Mouse (Mus musculus) macrophage (primary cell): ENCODE measurements around the gene Zfp663. TPM values are rescaled to one million over a fixed set of nuclear protein-coding genes. Genes with fewer than 3 reads are reported as not detected.

Source experiments
- H3K27ac ChIP-seq: fragments of 350-480 bp; formaldehyde crosslinking; 2 replicates; pipeline ENCODE4 v1.9.0; 2021
- H3K36me3 ChIP-seq: fragments of 350-480 bp; formaldehyde crosslinking; 2 replicates; pipeline ENCODE4 v1.9.0; 2021; ENCODE audit errors: inconsistent target
- H3K4me3 ChIP-seq: fragments of 350-480 bp; formaldehyde crosslinking; 2 replicates; pipeline ENCODE4 v1.9.0; 2021; ENCODE audit errors: inconsistent target
- H3K79me2 ChIP-seq: fragments of 350-480 bp; formaldehyde crosslinking; 2 replicates; pipeline ENCODE4 v1.9.0; 2021; ENCODE audit errors: inconsistent target
- WGBS: methylation state at CpG from one replicate; pipeline ENCODE4 v1.1.7; 2026; ENCODE audit warnings: inconsistent platforms; ENCODE audit not compliant: missing documents; 5-methylcytosine and 5-hydroxymethylcytosine counted together
- polyA plus RNA-seq: library from polyadenylated mRNA; stranded (reverse); fragments of 250-400 nt; gene quantifications from 3 replicates; pipeline ENCODE4 v1.2.4, GENCODE M21; 2018; ENCODE audit warnings: inconsistent platforms
- total RNA-seq, 78 experiments: library from RNA; depleted of rRNA; stranded (reverse); fragments of 250-400 nt; gene quantifications; 1 replicate in 9 of 78; 2 replicates in 24 of 78; 3 replicates in 43 of 78; 4 replicates in 2 of 78; pipeline ENCODE4 v1.2.4; 2018; ENCODE audit warnings: inconsistent platforms in 56 of 78

Gene Zfp663
- not detected for total RNA-seq (2018; cell fraction: chromatin; rRNA removed)
- not detected for total RNA-seq (2018; cell fraction: cytosol; rRNA removed)
- not detected for total RNA-seq (2018; cell fraction: nucleus; rRNA removed)
- not detected in 3 replicates for polyA plus RNA-seq

DNA sequence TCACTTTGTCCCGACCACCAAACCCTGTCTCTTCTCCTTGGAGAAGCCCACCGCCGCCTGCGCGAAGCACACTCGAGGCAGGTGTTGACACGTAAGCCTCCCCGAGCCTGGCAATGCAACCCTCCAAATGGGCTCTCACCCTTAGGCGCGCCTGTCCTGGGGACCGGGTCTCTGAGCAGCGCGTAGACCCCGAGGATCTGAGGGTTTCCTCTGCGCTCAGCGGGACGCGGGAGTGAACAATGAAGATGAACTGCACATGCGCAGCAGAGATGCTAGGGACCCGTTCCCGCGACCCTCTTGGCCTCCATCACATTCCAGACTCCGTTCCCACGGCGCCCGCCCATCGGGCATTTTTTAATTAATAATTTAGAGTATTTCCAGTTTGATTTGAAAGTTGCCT lies at the start of gene Zfp663:
Gene Zfp663 (minus strand): TSS at position 234 of the 400 bp plus-strand sequence.
- WGBS = 18% methylated on average over 27 of the region's 27 CpGs
- Histone ChIP-seq H3K4me3 (no peak within 1 kb of the TSS), H3K79me2 (no peaks in the 10 kb centered on the region), H3K36me3 (no peaks in the 10 kb centered on the region), H3K27ac (no peak within 1 kb of the TSS)

DNA sequence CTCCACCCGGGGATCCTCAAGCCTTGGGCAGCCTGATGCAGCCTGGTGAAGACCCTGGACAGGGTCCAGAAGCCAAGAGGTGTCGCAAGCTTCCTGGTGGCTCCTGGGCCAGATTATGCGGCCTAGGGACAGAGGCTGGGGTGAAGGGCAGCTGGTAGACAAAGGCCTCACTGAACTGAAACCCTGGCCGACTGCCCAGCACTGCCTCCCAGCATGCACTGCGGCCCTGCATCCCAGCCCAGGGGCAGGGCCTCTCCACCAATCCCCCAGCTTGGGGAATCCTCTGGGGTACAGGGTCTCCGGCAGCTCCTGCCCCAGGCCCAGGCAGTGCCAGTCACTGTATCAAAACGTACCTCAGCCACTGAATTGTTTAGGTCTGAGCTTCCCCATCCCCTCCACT lies 48.8 kb upstream of the Zfp663 start:
- H3K79me2 ChIP-seq = no peaks in the 10 kb centered on the region
- WGBS = 48% methylated on average over 7 of the region's 7 CpGs
- no peak overlapping the region for H3K4me3 ChIP-seq
- no peak overlapping the region for H3K27ac ChIP-seq
- H3K36me3 ChIP-seq = no peaks in the 10 kb centered on the region

DNA sequence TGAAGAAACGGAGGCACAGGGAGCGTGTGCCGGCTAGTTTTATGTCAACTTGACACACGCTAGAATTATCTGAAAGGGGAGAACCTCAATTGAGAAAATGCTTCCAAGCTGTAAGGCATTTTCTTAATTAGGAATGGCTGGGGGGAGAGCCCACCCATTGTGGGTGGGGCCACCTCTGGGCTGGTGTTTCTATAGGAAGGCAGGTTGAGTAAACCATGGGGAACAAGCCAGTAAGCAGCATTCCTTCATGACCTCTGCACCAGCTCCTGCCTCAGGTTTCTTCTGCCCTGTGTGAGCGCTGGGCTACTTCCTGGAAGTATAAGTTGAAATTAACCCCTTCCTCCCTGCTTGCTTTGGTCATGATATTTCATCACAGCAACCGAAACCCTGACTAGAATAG lies 47.3 kb upstream of the Zfp663 start:
- Histone ChIP-seq H3K79me2 (no peaks in the 10 kb centered on the region), H3K4me3 (no peak overlapping the region), H3K27ac (no peak overlapping the region), H3K36me3 (no peaks in the 10 kb centered on the region)
- WGBS = 89% methylated on average over 6 of the region's 6 CpGs

DNA sequence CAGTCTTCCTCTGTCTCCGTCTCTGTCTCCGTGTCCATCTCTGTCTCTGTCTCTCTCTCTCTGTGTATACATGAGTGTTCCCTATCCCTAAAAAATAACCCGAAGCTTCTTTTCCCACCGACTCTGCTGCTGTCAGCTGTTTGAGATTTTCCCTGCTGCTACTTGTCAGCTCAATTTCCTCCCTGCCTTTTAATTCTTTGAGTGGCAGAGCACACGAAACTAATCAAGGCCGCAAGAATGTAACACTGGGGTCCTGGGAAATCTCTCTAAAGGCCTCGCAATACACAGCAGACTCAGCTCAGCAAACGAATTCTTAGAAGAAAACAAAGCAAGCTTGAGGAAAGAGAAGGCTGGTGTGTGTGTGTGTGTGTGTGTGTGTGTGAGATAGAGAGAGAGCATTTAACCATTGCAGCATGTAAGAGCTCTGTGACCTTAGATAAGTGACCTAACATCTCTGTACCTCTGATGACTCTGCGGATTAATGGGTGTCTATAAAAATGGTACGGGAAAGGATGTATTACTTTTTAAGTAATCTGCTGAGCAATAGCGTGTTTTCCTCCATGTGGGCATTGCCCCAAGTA lies 46.7 kb upstream of the Zfp663 start:
- WGBS = 87% methylated on average over 11 of the region's 11 CpGs
- Histone ChIP-seq H3K27ac (no peak overlapping the region), H3K4me3 (no peak overlapping the region), H3K79me2 (no peaks in the 10 kb centered on the region), H3K36me3 (no peaks in the 10 kb centered on the region)

DNA sequence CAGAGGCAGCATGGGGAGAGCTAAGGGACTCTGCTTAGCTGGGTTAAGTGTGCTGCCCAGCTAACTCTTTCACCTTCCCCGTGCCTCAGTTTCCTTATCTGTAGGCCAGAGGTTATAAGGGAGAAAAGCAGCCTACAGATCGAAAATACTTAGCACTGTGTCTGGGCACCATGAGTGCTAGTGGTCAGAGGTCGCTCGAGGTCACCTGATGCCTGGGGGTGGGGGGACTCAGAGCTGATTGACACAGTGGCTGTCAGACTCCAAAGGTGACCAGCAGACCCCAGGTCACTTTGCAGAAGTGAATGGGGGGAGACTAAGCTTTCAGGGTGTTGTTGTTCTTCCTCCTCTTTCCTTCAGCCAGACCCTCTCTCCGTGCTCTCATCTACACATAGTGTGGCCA lies 45.8 kb upstream of the Zfp663 start:
- 83% methylated on average over 5 of the region's 5 CpGs for WGBS
- no peak overlapping the region for H3K4me3 ChIP-seq
- no peak overlapping the region for H3K27ac ChIP-seq
- no peaks in the 10 kb centered on the region for H3K79me2 ChIP-seq
- no peaks in the 10 kb centered on the region for H3K36me3 ChIP-seq

DNA sequence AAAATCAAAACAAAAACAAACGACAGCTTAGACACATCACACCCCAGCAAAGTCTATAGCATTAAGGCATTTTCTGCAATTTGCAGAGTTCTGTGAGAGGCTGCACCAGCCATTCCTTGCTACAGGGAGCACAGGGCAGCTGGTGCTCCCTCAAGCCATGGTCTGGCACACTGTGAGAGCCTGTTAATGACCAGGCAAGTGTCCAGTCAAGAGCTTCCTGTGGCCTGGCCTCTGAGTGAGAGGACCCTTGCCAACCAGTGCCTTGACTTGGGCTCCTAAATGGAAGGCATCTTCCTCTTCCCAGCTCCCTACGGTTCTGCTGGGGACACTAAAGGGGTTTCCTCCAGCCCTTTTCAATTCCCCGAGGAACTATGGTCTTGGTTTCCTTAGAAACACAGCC lies 45.4 kb upstream of the Zfp663 start:
- WGBS = 68% methylated on average over 3 of the region's 3 CpGs

DNA sequence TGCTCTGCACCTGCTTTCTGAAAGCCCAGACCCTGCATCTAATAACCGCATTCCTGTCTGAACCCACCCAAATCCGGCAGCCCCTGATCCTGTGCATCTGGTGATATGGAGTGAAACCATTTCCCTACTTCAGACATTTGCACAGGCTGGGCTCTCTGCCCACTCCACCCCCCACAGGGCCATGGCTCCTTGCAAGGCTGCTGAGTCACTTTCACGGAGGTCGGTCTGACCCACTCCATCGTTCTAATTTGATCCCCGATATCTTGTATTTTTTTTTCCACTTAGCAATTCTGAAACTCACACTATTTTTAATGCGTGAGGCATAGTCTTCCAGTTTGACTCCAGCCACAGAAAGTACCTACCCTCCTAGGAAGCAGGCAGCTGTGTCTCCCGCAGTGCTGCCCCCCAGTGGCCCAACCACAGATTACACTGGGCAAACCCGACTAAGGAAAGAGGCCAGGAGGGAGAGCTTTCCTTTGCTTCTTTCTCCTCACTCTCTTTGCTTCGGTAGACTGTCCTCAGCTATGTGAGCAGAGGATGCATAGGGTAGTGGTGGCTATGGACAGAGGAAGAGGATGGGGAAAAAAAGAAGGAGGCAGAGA lies 39.3 kb upstream of the Zfp663 start:
- Histone ChIP-seq H3K4me3 (no peak overlapping the region), H3K36me3 (no peaks in the 10 kb centered on the region), H3K79me2 (no peaks in the 10 kb centered on the region), H3K27ac (no peak overlapping the region)
- WGBS = 21% methylated on average over 10 of the region's 10 CpGs

More for the DNA sequence above, 45.4 kb upstream of the Zfp663 start:
- no peaks in the 10 kb centered on the region for H3K79me2 ChIP-seq
- no peak overlapping the region for H3K4me3 ChIP-seq
- no peak overlapping the region for H3K27ac ChIP-seq
- H3K36me3 ChIP-seq = no peaks in the 10 kb centered on the region

DNA sequence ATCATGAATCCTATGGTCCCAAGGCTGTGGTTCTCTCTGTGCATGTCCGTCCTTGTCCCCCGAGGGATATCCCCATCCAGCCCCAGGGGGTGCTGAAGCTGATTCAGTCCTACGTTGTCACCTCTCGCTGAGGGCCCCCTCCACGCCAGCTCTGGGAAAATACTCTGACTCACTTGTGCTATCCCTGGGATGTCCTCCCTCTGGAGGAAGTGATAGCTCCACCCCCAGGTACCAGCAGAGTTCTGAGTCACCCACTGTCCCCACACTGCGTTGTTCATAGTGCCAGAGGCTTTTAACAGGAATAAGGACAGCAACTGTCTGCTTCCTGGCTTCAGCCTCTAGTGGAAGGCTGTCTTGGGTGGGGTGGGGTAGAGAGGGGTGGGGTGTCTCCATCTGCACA lies 36.8 kb upstream of the Zfp663 start:
- 8% methylated on average over 6 of the region's 6 CpGs for WGBS
- Histone ChIP-seq H3K4me3 (no peak overlapping the region), H3K79me2 (no peaks in the 10 kb centered on the region)

DNA sequence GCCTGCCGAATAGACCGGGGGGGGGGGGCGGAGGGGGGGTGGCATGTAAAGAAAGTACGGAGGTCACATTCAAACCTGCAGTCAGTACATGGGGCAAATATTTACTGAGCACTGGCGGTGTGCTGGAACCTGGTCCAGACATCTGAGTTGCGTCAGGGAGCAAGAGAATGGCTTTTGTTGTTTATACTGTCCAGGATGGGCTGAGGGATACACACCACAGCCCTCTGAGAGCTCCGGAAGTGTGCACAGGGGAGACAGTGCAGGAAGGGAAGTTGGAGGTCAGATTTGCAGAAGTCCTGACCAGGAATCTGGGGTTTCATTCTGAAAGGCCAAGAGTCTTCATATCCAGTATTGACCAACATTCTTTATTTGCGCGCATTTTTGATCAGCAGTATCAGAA lies 36.4 kb upstream of the Zfp663 start:
- Histone ChIP-seq H3K79me2 (no peaks in the 10 kb centered on the region), H3K36me3 (no peaks in the 10 kb centered on the region), H3K27ac (peak overlapping the region; percentile 76), H3K4me3 (no peak overlapping the region)
- WGBS = 2% methylated on average over 9 of the region's 9 CpGs

More for the DNA sequence above, 36.8 kb upstream of the Zfp663 start:
- H3K27ac ChIP-seq = peak overlapping the region; percentile 76
- no peaks in the 10 kb centered on the region for H3K36me3 ChIP-seq

DNA sequence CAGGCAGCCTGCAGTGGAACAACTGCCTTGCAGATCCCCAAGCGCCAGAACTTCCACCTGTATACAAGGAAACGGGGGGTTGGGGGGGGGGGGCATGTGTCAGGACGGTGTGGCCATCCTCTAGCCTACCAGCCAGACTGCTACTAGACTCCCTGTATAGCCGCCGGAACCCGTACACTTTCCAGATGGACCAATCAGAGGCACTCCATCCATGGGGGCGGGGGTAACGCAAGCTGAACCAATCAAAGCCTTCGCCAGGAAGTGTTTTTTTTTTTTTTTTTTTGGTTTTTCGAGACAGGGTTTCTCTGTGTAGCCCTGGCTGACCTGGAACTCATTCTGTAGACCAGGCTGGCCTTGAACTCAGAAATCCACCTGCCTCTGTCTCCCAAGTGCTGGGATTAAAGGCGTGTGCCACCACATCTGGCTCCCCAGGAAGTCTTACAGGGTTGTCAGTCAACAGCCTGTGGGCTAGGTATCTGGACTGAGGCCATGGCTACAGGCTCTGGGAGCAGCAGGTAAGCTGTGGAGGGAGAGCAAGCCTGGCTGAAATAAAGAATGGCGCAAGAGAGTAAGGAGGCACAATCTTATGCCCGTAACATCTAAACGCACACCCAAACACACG lies 29.7 kb upstream of the Zfp663 start:
- 90% methylated on average over 12 of the region's 15 CpGs for WGBS
- Histone ChIP-seq H3K4me3 (no peak overlapping the region), H3K27ac (no peak overlapping the region), H3K36me3 (no peaks in the 10 kb centered on the region), H3K79me2 (no peaks in the 10 kb centered on the region)

DNA sequence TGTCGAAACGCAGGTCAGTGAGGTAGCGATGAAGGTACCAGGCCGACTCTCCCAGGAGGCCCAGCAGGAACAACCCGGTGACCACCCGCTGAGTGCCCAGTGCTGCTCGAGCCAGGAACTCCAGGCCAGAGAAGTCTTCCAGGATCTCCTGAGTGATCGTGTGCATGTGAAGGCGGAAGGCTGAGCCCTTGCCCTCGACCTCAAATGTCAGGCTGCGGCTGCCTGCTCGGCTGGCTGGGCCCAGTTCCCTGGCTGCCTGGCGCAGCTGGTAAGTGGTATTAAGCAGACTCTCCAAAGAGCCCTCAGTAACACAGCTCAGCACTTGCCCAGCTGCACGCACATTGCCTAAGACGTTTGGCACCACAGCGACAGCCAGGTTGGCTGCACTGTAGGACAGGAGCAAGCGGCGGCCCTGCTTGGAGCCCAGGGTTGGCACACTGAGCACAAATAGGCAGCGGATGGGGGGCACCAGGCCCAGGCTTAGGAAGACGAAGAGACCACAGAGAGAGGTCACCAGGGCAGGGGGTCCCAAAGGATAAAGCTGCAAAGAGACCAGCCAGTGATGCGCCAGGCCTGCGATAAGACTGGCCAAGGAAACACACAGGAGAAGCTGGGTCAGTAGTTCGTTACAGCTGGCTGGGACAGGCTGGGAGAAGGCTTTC lies 29.1 kb upstream of the Zfp663 start:
- WGBS = 94% methylated on average over 20 of the region's 23 CpGs

DNA sequence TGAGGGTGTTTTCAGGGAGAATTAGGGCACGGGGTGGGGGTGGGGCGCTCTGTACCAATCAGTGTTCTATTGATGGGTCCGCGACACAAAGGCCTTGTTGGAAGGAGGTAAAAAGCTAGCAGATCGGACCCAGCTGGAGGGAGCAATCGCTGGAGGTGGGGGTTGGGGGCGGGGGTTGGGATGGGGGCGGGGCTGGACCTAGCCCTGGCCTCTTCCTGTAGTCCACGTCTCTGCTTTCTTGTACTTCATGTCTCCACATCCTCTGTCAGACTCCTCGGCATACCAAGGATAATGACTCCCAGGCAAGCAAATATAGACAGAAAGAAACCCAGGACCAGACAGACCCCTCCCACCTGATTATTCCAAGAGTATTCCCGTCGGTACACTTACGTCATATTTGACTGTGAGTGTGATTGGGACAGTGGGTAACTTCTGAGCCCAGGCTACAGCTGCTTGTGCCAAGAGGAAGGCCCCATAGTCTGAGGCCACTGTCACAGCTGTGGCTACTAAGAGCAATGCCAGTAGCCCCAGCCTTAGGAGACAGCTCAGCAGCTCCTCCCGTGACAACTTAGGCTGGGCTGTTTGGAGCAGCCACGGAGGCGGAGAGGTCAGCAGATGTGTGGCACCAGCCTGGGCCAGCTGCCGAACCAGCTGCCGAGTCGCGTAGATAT lies 28.4 kb upstream of the Zfp663 start:
- 86% methylated on average over 19 of the region's 20 CpGs for WGBS
- Histone ChIP-seq H3K27ac (no peak overlapping the region), H3K36me3 (no peaks in the 10 kb centered on the region), H3K79me2 (no peaks in the 10 kb centered on the region), H3K4me3 (no peak overlapping the region)

More for the DNA sequence above, 29.1 kb upstream of the Zfp663 start:
- no peaks in the 10 kb centered on the region for H3K79me2 ChIP-seq
- no peak overlapping the region for H3K27ac ChIP-seq
- H3K36me3 ChIP-seq = no peaks in the 10 kb centered on the region
- no peak overlapping the region for H3K4me3 ChIP-seq

DNA sequence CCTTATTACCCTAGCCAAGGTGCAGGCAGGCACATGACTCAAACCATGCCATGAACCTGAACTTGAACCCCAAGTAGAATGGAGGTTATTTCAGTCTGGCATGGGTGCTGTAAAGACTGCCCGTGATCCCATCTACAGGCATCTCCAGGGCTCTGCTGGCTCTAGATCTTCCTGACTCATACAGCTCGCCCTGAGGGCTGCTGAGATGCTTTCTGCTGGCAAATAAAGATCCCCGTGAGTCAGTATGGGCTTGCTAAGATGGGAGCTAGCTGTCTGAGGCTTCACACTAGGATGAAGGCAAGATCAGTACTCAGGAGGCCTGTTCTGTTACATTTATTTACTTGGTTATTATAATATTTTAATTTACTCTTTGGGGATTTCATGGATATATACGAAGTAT lies 23.6 kb upstream of the Zfp663 start:
- Histone ChIP-seq H3K4me3 (no peak overlapping the region), H3K36me3 (no peaks in the 10 kb centered on the region), H3K79me2 (no peaks in the 10 kb centered on the region), H3K27ac (no peak overlapping the region)
- WGBS = 91% methylated on average over 4 of the region's 4 CpGs

DNA sequence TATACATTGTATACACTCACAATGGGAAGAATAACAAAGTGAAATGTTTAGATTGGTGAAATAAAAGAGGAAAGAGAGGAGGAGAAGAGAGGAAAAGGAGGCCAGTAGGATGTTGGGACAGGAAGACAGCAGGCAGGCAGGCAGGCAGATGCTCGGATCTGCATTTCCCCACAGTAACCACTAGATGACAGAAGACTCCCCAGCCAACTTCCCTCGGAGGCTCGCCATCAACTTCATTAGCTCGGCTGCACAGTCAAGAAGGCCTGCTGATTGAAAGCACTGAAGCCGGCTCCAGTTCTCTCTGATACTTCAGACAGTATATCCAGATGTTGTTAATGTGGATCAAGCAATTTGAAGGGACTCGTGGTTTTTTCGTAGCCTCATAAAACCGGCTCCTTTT lies 23.0 kb upstream of the Zfp663 start:
- Histone ChIP-seq H3K36me3 (no peaks in the 10 kb centered on the region), H3K79me2 (no peaks in the 10 kb centered on the region), H3K27ac (no peak overlapping the region), H3K4me3 (no peak overlapping the region)
- 24% methylated on average over 8 of the region's 8 CpGs for WGBS
